Mouse (Mus musculus): ENCODE measurements around the gene Pitpnm1. TPM values are rescaled to one million over a fixed set of nuclear protein-coding genes. Genes with fewer than 3 reads are reported as not detected.
"Not testable (repeated sequence)": the region's sequence is repeated elsewhere in the genome, so short reads cannot be mapped to it uniquely, and the experiment has no call there.

The Pitpnm1 gene
- polyA plus RNA-seq, 1 experiment from 2014 or later, result 12.2 TPM

DNA sequence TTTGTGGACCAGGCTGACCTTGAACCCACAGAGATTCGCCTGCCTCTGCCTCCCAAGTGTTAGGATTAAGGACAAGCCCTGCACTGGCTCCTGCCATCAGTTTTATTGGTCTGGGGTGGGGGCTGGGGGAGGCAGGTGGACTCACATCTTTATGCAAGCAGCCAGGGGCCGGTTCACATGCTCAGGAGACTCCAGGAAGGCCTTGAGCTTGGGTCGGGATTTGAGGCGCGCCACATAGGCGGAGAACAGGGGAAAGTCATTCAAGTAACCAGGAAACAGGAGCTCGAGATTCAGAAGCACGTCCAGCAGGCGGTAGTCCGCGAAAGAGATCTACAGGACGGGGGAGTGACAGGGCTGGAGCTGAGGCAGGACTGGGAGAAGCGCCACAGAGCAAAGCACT, 42.4 kb upstream of the Pitpnm1 start:
- Histone ChIP-seq H3K4me1 (replicated peaks; ENCODE audit: control insufficient read depth, insufficient read depth, low read length) (no peaks in the 10 kb centered on the region), H3K4me2 (replicated peaks; ENCODE audit: low read depth, low read length) (no peak overlapping the region), H3K36me3 (ENCODE audit: control insufficient read depth, insufficient read depth, low read length) (no peaks in the 10 kb centered on the region), H3K27ac (ENCODE audit: low read depth, low read length) (no peak overlapping the region), H3K27me3 (ENCODE audit: control insufficient read depth, insufficient read depth, low read length) (no peaks in the 10 kb centered on the region), H3K9me3 (ENCODE audit: control insufficient read depth, low read length) (no peaks in the 10 kb centered on the region), H3K4me3 (ENCODE audit: low read depth, low read length) (no peak overlapping the region), H3K9ac (ENCODE audit: low read depth, low read length) (no peak overlapping the region)
- WGBS, result 78% methylated on average over 13 of the region's 13 CpGs
- DNase-seq (ENCODE audit: low spot score) (no peak), ATAC-seq (ENCODE audit: low FRiP score) (no peak)

DNA sequence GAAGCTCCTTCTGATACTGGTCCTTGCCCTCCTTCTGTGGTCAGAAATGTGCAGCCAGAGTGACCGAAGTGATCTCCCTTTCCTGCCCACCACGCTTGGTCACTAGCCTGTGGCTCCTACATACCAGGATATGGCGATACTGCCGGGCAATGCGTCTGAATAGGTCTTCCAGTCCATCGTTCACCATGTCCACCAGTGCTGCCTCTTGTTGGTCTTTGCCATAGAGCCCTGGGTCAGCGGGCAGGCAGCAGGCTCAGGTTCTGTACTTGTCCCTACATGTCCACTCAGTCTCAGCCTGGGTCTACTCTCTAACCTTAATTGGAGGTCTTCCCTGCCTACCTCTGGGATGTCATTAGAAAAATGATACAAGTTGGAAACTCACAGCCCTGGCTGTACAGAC, 41.8 kb upstream of the Pitpnm1 start:
- DNase-seq (ENCODE audit: low spot score) (no peak), ATAC-seq (ENCODE audit: low FRiP score) (no peak)
- WGBS, result 92% methylated on average over 7 of the region's 7 CpGs
- H3K27me3 ChIP-seq (ENCODE audit: control insufficient read depth, insufficient read depth, low read length), result no peaks in the 10 kb centered on the region
- H3K36me3 ChIP-seq (ENCODE audit: control insufficient read depth, insufficient read depth, low read length), result no peaks in the 10 kb centered on the region
- no peaks in the 10 kb centered on the region for H3K9me3 ChIP-seq (ENCODE audit: control insufficient read depth, low read length)
- no peaks in the 10 kb centered on the region for H3K4me1 ChIP-seq (replicated peaks; ENCODE audit: control insufficient read depth, insufficient read depth, low read length)
- H3K4me2 ChIP-seq (replicated peaks; ENCODE audit: low read depth, low read length), result no peak overlapping the region
- no peak overlapping the region for H3K9ac ChIP-seq (ENCODE audit: low read depth, low read length)
- H3K4me3 ChIP-seq (ENCODE audit: low read depth, low read length), result no peak overlapping the region
- no peak overlapping the region for H3K27ac ChIP-seq (ENCODE audit: low read depth, low read length)

DNA sequence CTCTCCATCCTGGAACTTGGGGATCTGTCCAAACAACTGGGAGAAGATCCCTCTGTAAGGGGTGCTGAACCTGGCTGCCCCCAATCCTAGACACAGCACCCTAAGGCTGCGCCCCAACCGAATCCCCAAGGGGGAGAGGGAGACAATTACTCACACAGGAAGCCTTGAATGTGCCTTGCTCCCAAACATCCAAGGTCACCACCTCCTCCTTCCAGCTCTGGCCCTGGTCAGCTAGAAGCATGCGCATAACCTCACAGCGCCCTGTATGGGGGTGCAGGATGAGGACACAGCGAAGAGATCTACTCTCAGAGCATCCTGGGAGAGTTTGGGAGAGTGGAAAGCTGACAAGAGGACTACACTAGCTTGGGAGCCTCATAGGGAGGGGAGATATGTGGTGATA, 41.2 kb upstream of the Pitpnm1 start:
- H3K36me3 ChIP-seq (ENCODE audit: control insufficient read depth, insufficient read depth, low read length), result no peaks in the 10 kb centered on the region
- DNase-seq (ENCODE audit: low spot score) (no peak), ATAC-seq (ENCODE audit: low FRiP score) (no peak)
- H3K9ac ChIP-seq (ENCODE audit: low read depth, low read length), result no peak overlapping the region
- H3K4me1 ChIP-seq (replicated peaks; ENCODE audit: control insufficient read depth, insufficient read depth, low read length), result no peaks in the 10 kb centered on the region
- no peak overlapping the region for H3K27ac ChIP-seq (ENCODE audit: low read depth, low read length)
- no peaks in the 10 kb centered on the region for H3K27me3 ChIP-seq (ENCODE audit: control insufficient read depth, insufficient read depth, low read length)
- H3K9me3 ChIP-seq (ENCODE audit: control insufficient read depth, low read length), result no peaks in the 10 kb centered on the region
- H3K4me2 ChIP-seq (replicated peaks; ENCODE audit: low read depth, low read length), result no peak overlapping the region
- WGBS, result 82% methylated on average over 5 of the region's 5 CpGs
- no peak overlapping the region for H3K4me3 ChIP-seq (ENCODE audit: low read depth, low read length)

GRCm38 (mm10) chr19:4059069-4059740, 40.6 kb upstream of the Pitpnm1 start, which contains the start of gene Gstp3:
Gene Gstp3 (minus strand): TSS chr19:4059569.
- no peak within 1 kb of the TSS for H3K9ac ChIP-seq (ENCODE audit: low read depth, low read length)
- DNase-seq (ENCODE audit: low spot score), result no peak
- H3K4me3 ChIP-seq (ENCODE audit: low read depth, low read length), result no peak within 1 kb of the TSS
- no peak within 1 kb of the TSS for H3K4me2 ChIP-seq (replicated peaks; ENCODE audit: low read depth, low read length)
- no peaks in the 10 kb centered on the region for H3K4me1 ChIP-seq (replicated peaks; ENCODE audit: control insufficient read depth, insufficient read depth, low read length)
- no peak within 1 kb of the TSS for H3K27ac ChIP-seq (ENCODE audit: low read depth, low read length)
- H3K27me3 ChIP-seq (ENCODE audit: control insufficient read depth, insufficient read depth, low read length), result no peaks in the 10 kb centered on the region
- 83% methylated on average over 15 of the region's 15 CpGs for WGBS
- H3K9me3 ChIP-seq (ENCODE audit: control insufficient read depth, low read length), result no peaks in the 10 kb centered on the region
- no peaks in the 10 kb centered on the region for H3K36me3 ChIP-seq (ENCODE audit: control insufficient read depth, insufficient read depth, low read length)
- ATAC-seq (ENCODE audit: low FRiP score), result no peak

DNA sequence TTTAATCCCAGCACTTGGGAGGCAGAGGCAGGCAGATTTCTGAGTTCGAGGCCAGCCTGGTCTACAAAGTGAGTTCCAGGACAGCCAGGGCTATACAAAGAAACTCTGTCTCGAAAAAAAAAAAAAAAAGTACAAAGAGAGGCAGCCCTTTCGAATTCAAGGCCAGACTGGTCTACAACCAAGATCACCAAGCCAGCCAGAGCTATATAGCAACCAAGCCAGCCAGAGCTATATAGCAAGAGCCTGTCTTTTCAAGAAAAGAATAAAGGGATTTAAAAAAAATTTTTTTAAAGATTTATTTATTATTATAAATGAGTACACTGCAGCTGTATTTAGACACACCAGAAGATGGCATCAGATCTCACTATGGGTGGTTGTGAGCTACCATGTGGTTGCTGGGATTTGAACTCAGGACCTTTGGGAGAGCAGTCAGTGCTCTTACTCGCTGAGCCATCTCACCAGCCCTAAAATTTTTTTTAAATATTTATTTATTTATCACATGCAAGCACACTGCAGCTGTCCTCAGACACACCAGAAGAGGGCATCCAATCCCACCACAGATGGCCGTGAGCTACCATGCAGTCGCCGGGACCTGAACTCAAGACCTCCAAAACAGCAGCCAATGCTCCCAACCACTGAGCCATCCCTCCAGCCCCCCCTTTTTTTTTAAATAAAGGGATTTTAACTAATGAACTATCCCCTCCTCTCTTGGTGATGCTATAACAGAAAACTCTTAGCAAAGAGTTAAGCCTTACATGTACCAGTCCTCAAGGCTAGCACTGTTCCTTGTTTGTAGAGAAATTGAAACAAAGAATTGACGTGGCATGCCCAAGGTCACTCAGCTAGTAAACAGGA, 39.5 kb upstream of the Pitpnm1 start:
- H3K27ac ChIP-seq (ENCODE audit: low read depth, low read length); H3K9ac ChIP-seq (ENCODE audit: low read depth, low read length); DNase-seq (ENCODE audit: low spot score); H3K4me1 ChIP-seq (replicated peaks; ENCODE audit: control insufficient read depth, insufficient read depth, low read length); H3K4me3 ChIP-seq (ENCODE audit: low read depth, low read length); ATAC-seq (ENCODE audit: low FRiP score); H3K36me3 ChIP-seq (ENCODE audit: control insufficient read depth, insufficient read depth, low read length); H3K27me3 ChIP-seq (ENCODE audit: control insufficient read depth, insufficient read depth, low read length); H3K9me3 ChIP-seq (ENCODE audit: control insufficient read depth, low read length); H3K4me2 ChIP-seq (replicated peaks; ENCODE audit: low read depth, low read length): not testable (repeated sequence)
- 87% methylated on average over 8 of the region's 8 CpGs for WGBS

DNA sequence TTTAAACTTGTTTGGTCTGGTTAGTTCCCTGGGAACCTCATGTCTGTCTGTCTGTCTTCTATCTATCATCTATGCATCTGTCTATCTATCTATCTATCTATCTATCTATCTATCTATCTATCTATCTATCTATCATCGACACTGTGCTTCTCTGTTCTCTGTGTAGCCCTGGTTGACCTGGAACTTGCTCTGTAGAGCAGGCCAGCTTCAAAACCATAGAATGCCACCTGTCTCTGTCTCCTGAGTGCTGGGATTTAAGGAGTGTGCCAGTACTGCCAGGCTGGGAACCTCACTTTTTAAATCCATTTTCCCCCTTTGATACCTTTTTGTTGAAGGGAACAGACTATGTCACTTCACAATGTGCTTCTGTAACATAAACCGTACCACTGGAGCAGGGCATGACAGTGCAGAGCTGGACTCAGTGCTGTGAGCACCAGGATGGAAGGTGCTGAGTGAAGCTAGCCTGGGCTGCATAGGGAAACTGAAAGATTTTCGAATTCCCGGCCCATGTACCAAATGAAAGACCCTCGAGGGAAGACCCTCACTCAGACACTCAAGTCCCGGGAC, 38.8 kb upstream of the Pitpnm1 start:
- WGBS, result 88% methylated on average over 5 of the region's 6 CpGs
- Histone ChIP-seq H3K4me2 (replicated peaks; ENCODE audit: low read depth, low read length) (no peak overlapping the region), H3K27ac (ENCODE audit: low read depth, low read length) (no peak overlapping the region), H3K36me3 (ENCODE audit: control insufficient read depth, insufficient read depth, low read length) (no peaks in the 10 kb centered on the region), H3K4me3 (ENCODE audit: low read depth, low read length) (no peak overlapping the region), H3K27me3 (ENCODE audit: control insufficient read depth, insufficient read depth, low read length) (no peaks in the 10 kb centered on the region), H3K9ac (ENCODE audit: low read depth, low read length) (no peak overlapping the region), H3K4me1 (replicated peaks; ENCODE audit: control insufficient read depth, insufficient read depth, low read length) (no peaks in the 10 kb centered on the region), H3K9me3 (ENCODE audit: control insufficient read depth, low read length) (no peaks in the 10 kb centered on the region)
- ATAC-seq (ENCODE audit: low FRiP score) (no peak), DNase-seq (ENCODE audit: low spot score) (no peak)

GRCm38 (mm10) chr19:4063357-4063756, 36.4 kb upstream of the Pitpnm1 start:
- 87% methylated on average over 2 of the region's 4 CpGs for WGBS
- H3K27ac ChIP-seq (ENCODE audit: low read depth, low read length); H3K27me3 ChIP-seq (ENCODE audit: control insufficient read depth, insufficient read depth, low read length); H3K9me3 ChIP-seq (ENCODE audit: control insufficient read depth, low read length); H3K4me3 ChIP-seq (ENCODE audit: low read depth, low read length); H3K9ac ChIP-seq (ENCODE audit: low read depth, low read length); ATAC-seq (ENCODE audit: low FRiP score); H3K4me1 ChIP-seq (replicated peaks; ENCODE audit: control insufficient read depth, insufficient read depth, low read length); H3K36me3 ChIP-seq (ENCODE audit: control insufficient read depth, insufficient read depth, low read length); H3K4me2 ChIP-seq (replicated peaks; ENCODE audit: low read depth, low read length); DNase-seq (ENCODE audit: low spot score): not testable (repeated sequence)

DNA sequence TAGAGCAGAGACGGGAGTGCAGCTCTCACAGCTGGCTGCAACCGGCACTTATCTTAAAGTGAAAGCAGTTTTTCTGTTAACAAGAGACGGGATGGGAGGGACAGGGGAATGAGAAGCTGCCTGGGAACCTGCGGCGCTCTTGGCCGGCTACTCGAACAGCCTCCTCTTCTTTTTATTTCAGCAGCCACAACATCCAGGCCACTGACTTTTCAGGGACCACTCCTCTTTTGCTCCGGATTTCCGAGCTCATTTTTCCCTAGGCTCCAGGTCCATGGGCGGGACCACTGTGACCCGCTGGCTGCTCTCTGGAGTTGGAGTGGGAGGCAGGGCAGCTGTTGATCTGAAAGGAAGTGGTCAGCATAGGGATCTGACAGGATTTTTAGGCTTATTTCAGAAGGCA, 35.3 kb upstream of the Pitpnm1 start:
- H3K27me3 ChIP-seq (ENCODE audit: control insufficient read depth, insufficient read depth, low read length); H3K4me1 ChIP-seq (replicated peaks; ENCODE audit: control insufficient read depth, insufficient read depth, low read length); H3K4me2 ChIP-seq (replicated peaks; ENCODE audit: low read depth, low read length); H3K4me3 ChIP-seq (ENCODE audit: low read depth, low read length); ATAC-seq (ENCODE audit: low FRiP score); H3K9me3 ChIP-seq (ENCODE audit: control insufficient read depth, low read length); DNase-seq (ENCODE audit: low spot score); H3K27ac ChIP-seq (ENCODE audit: low read depth, low read length); H3K36me3 ChIP-seq (ENCODE audit: control insufficient read depth, insufficient read depth, low read length); H3K9ac ChIP-seq (ENCODE audit: low read depth, low read length): not testable (repeated sequence)
- WGBS, result 48% methylated on average over 2 of the region's 11 CpGs

Measured in hindbrain, embryonic 11.5 days (tissue).